Mouse (Mus musculus) retina, adult 2 months (tissue): ENCODE results near the gene Olfr967.
"Not testable (repeated sequence)": the region's sequence is repeated elsewhere in the genome, so short reads cannot be mapped to it uniquely, and the experiment has no call there.

Experiments
- DNase-seq: peaks from one replicate; pipeline ENCODE4 v3.0.0-alpha.2; 2012; ENCODE audit warnings: low read depth, low spot score

Olfr967 gene

GRCm38 (mm10) chr9:39745949-39746348 is at the start of gene Olfr967:
TSS of gene Olfr967 (plus strand) at chr9:39746249.
- DNase-seq: no peak

- DNase-seq: not testable (repeated sequence)
Measured at GRCm38 (mm10) chr9:39701123-39701522, 44.9 kb upstream of the Olfr967 start.

DNA sequence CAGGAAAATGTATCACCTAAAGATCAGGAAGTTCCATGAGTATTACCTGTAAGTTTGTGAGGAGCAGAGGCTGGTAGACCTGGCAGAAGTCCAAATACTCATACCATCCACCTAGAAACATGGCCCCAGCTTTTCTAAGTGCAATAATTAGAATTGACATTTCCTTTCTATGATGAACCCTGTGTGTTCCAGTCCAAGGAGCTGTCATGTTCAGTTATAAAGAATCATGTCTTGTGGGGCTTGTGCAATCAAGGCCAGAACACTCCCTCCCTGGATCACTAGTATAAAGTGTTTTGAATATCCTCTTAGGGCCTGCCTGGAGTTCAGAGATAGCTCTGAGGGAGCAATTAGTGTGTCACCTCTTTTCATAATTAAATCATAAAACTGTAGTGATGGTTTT is 39.0 kb upstream of the Olfr967 start, which contains the start of gene Olfr149:
TSS of gene Olfr149 (minus strand) at position 101 of the 400 bp plus-strand sequence.
- no peak for DNase-seq

GRCm38 (mm10) chr9:39708958-39709357 is 37.1 kb upstream of the Olfr967 start:
- DNase-seq: no peak

DNA sequence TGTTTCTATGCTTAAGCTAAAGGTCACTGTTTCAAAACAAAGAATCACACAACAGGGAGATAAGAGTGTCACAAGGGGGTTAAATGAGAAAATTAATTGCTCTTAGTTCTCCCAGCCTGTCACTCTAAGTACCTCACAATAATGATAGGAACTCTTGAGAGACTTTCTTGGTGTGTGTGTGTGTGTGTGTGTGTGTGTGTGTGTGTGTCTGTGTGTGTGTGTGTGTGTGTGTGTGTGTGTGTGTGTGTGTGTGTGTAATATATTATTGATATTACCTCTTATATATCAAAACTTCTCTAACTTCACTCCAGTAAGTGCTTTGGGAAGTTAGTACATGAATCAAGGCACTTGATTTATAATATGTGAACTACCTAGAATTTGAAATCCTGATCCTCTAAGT is 35.0 kb upstream of the Olfr967 start, which contains the start of gene Olfr965:
TSS of gene Olfr965 (plus strand) at position 301 of the 400 bp plus-strand sequence.
- no peak for DNase-seq

DNA sequence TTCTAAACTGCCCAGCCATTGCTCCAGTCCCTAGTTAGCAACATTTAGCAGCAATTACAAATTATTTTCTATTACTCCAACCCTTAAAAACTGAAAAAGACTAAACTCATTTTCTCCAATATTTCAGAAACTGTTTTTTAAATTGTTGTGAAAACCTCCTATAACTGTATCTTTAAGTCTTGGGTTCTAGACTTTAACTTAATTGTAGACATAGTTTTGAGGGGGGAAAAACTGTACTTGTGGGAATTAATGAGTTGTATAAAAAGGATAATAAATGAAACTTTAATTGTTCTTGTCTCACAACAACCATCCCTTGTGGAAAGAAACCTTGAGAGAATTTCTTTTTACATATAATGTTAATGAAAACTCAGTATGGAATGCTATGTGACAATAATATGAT is 15.4 kb upstream of the Olfr967 start, which contains the start of gene Olfr150:
TSS of gene Olfr150 (plus strand) at position 301 of the 400 bp plus-strand sequence.
- no peak for DNase-seq

DNA sequence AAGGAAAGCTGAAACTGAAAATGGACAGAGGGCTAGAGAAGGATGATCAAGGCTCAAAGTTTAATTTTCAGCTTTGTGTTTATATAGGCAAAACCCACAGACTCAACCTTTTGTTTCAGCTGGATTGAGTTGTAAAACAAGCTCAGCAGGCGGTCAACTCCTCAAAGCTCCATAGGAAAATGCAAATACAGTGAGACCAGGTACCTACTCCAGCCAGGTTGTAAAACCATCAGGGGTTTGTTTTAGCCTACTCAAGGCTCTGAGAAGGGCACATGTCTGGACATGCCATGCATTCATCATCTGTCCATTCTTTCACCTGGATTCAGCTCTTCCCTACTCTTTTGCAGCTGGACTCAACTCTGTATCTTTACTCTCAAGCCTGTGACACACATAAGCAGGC is 5.3 kb upstream of the Olfr967 start:
- DNase-seq: no peak

GRCm38 (mm10) chr9:39746428-39746827 is 379 bp downstream of the Olfr967 start:
- DNase-seq: no peak

DNA sequence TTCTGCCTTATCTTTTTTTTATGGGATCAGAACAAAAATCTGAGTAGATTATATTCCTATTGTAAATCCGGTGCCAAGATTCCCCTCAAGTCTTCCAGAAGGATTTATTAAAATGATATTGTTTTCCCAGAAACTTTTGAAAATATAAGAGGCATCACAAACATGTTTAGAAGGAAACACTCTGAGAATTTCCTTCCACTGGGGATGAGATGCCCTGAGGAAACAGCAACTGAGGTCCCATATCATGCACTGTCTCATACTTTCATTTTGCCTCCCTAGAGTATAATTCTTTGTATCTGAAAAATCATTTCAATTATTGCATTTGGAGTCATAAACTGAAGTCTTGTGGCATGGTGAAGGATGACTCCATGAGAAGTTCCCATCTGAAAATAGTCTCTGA is 37.1 kb downstream of the Olfr967 start, which contains the start of gene Olfr968:
TSS of gene Olfr968 (minus strand) at position 101 of the 400 bp plus-strand sequence.
- no peak for DNase-seq

DNA sequence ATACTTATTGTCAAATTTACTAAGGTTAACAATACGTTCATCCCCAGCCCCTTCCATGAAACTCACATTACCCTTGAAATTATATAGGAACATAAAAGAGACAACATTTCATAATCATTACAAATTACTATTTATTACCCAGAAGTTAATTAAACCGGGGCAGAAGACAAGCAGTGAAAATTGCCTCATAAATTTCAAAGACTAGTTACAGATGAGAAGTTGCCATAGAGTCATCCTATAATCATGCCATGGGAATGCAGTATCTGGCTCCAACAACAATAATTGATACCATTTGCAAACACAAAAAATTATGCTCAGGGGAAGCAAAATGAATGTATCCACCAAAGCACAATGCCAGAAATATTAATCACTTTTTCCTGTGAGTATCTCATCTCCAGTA is 44.5 kb downstream of the Olfr967 start, which contains the start of gene Olfr969:
TSS of gene Olfr969 (plus strand) at position 388 of the 400 bp plus-strand sequence.
- no peak for DNase-seq
